Mouse (Mus musculus) MEL (cell line): ENCODE results near the gene Slc1a5. TPM values are rescaled to one million over a fixed set of nuclear protein-coding genes. Genes with fewer than 3 reads are reported as not detected.

ENCODE experiments used
- DNase-seq: peaks from one replicate; pipeline ENCODE4 v3.0.0; 2011; ENCODE audit warnings: low read depth, low spot score
- H3K27ac ChIP-seq: 2 replicates; pipeline ENCODE4 v1.5.1; 2012; ENCODE audit warnings: low read depth, mild to moderate bottlenecking, control low read depth, low read length, moderate library complexity; ENCODE audit not compliant: control insufficient read depth
- H3K27me3 ChIP-seq, 2 experiments: fragments of 150-350 bp in 1 of 2; sonication (generic) in 1 of 2; 2 replicates each; pipeline ENCODE4 v1.6.1; 2012; ENCODE audit warnings: low read length in 2 of 2, mild to moderate bottlenecking in 2 of 2, improper control_type of control experiment in 1 of 2, moderate library complexity in 1 of 2; ENCODE audit not compliant: insufficient read depth in 2 of 2, control insufficient read depth in 1 of 2
- H3K36me3 ChIP-seq, 2 experiments: 2 replicates each; pipeline ENCODE4 v1.6.1; 2012 to 2014; ENCODE audit warnings: low read length in 2 of 2, improper control_type of control experiment in 1 of 2, inconsistent platforms in 1 of 2, mild to moderate bottlenecking in 1 of 2; ENCODE audit not compliant: insufficient read depth in 2 of 2, control insufficient read depth in 1 of 2
- H3K4me1 ChIP-seq, 2 experiments: fragments of 150-350 bp in 1 of 2; sonication (generic) in 1 of 2; 2 replicates each; pipeline ENCODE4 v1.6.1; 2012; ENCODE audit warnings: low read length in 2 of 2, improper control_type of control experiment in 1 of 2, mild to moderate bottlenecking in 1 of 2; ENCODE audit not compliant: insufficient read depth in 2 of 2, control insufficient read depth in 1 of 2
- H3K4me3 ChIP-seq, 2 experiments: fragments of 150-350 bp in 1 of 2; sonication (generic) in 1 of 2; 2 replicates each; pipeline ENCODE4 v1.5.1; 2012; ENCODE audit warnings: low read depth in 2 of 2, low read length in 2 of 2, mild to moderate bottlenecking in 2 of 2, moderate library complexity in 2 of 2, control low read depth in 1 of 2, improper control_type of control experiment in 1 of 2; ENCODE audit not compliant: control insufficient read depth in 1 of 2, insufficient read depth in 1 of 2
- H3K79me2 ChIP-seq: 2 replicates; pipeline ENCODE4 v1.6.1; 2012; ENCODE audit warnings: mild to moderate bottlenecking, low read length, moderate library complexity; ENCODE audit not compliant: control insufficient read depth, poor library complexity, insufficient read depth
- H3K9ac ChIP-seq: 2 replicates; pipeline ENCODE4 v1.6.1; 2012; ENCODE audit warnings: low read depth, mild to moderate bottlenecking, control low read depth, low read length, moderate library complexity; ENCODE audit not compliant: control insufficient read depth, poor library complexity, severe bottlenecking
- H3K9me3 ChIP-seq: fragments of 150-350 bp; sonication (generic); replicated peaks from 2 replicates; pipeline ENCODE4 v1.6.1; 2012; ENCODE audit warnings: mild to moderate bottlenecking, low read length, improper control_type of control experiment, moderate library complexity; ENCODE audit not compliant: insufficient read depth
- BHLHE40 ChIP-seq: IDR thresholded peaks from 2 replicates; pipeline ENCODE4 v1.6.1; 2012; ENCODE audit warnings: low read depth, mild to moderate bottlenecking, inconsistent platforms, low read length, improper control_type of control experiment, borderline replicate concordance
- CHD1 ChIP-seq: IDR thresholded peaks from 2 replicates; pipeline ENCODE4 v1.6.1; 2012; ENCODE audit warnings: low read depth, mild to moderate bottlenecking, inconsistent platforms, low read length, improper control_type of control experiment
- CHD2 ChIP-seq: IDR thresholded peaks from 2 replicates; pipeline ENCODE4 v1.6.1; 2011; ENCODE audit warnings: low read length, improper control_type of control experiment
- CTCF ChIP-seq, 3 experiments: IDR thresholded peaks in 2 of 3; conservative IDR thresholded peaks in 1 of 3; 2 replicates each; pipeline ENCODE4 v1.5.1; 2011 to 2012; ENCODE audit warnings: low read length in 3 of 3, low read depth in 2 of 3, mild to moderate bottlenecking in 2 of 3, improper control_type of control experiment in 1 of 3, inconsistent platforms in 1 of 3, mixed read lengths in 1 of 3, moderate library complexity in 1 of 3; ENCODE audit not compliant: control insufficient read depth in 1 of 3, insufficient read depth in 1 of 3, poor library complexity in 1 of 3, severe bottlenecking in 1 of 3
- E2F4 ChIP-seq: IDR thresholded peaks from 2 replicates; pipeline ENCODE4 v1.6.1; 2011; ENCODE audit warnings: low read depth, low read length, improper control_type of control experiment, borderline replicate concordance
- ELF1 ChIP-seq: IDR thresholded peaks from 2 replicates; pipeline ENCODE4 v1.6.1; 2014; ENCODE audit warnings: low read depth, mild to moderate bottlenecking, inconsistent platforms, low read length, improper control_type of control experiment, moderate library complexity
- EP300 ChIP-seq, 2 experiments: IDR thresholded peaks; 2 replicates each; pipeline ENCODE4 v1.6.1; 2011; ENCODE audit warnings: improper control_type of control experiment in 2 of 2, low read length in 2 of 2, low read depth in 1 of 2, mild to moderate bottlenecking in 1 of 2
- ETS1 ChIP-seq: IDR thresholded peaks from 2 replicates; pipeline ENCODE4 v1.6.1; 2012; ENCODE audit warnings: low read depth, mild to moderate bottlenecking, inconsistent platforms, low read length, improper control_type of control experiment, moderate library complexity
- GABPA ChIP-seq: IDR thresholded peaks from 2 replicates; pipeline ENCODE4 v1.6.1; 2012; ENCODE audit warnings: low read depth, mild to moderate bottlenecking, inconsistent platforms, low read length, improper control_type of control experiment, moderate library complexity
- GATA1 ChIP-seq: IDR thresholded peaks from 2 replicates; pipeline ENCODE4 v1.6.1; 2011; ENCODE audit warnings: low read depth, low read length, improper control_type of control experiment
- HCFC1 ChIP-seq: IDR thresholded peaks from 2 replicates; pipeline ENCODE4 v1.6.1; 2012; ENCODE audit warnings: low read depth, mild to moderate bottlenecking, inconsistent platforms, low read length, improper control_type of control experiment, moderate library complexity
- JUND ChIP-seq: IDR thresholded peaks from 2 replicates; pipeline ENCODE4 v1.6.1; 2011; ENCODE audit warnings: low read depth, mild to moderate bottlenecking, improper control_type of control experiment, low read length
- KAT2A ChIP-seq: conservative IDR thresholded peaks from 2 replicates; pipeline ENCODE4 v1.6.1; 2012; ENCODE audit warnings: low read depth, low read length, improper control_type of control experiment, inconsistent platforms
- MAFK ChIP-seq: IDR thresholded peaks from 2 replicates; pipeline ENCODE4 v1.6.1; 2011; ENCODE audit warnings: low read depth, mild to moderate bottlenecking, low read length, improper control_type of control experiment, borderline replicate concordance
- MAX ChIP-seq: IDR thresholded peaks from 2 replicates; pipeline ENCODE4 v1.6.1; 2011; ENCODE audit warnings: low read length, improper control_type of control experiment
- MAZ ChIP-seq: IDR thresholded peaks from 2 replicates; pipeline ENCODE4 v1.6.1; 2012; ENCODE audit warnings: low read depth, mild to moderate bottlenecking, inconsistent platforms, low read length, improper control_type of control experiment
- MXI1 ChIP-seq: IDR thresholded peaks from 2 replicates; pipeline ENCODE4 v1.6.1; 2011; ENCODE audit warnings: mild to moderate bottlenecking, low read depth, low read length, improper control_type of control experiment
- NELFE ChIP-seq: IDR thresholded peaks from 2 replicates; pipeline ENCODE4 v1.6.1; 2011; ENCODE audit warnings: low read depth, low read length, improper control_type of control experiment
- NRF1 ChIP-seq: IDR thresholded peaks from 2 replicates; pipeline ENCODE4 v1.6.1; 2014; ENCODE audit warnings: low read depth, mild to moderate bottlenecking, inconsistent platforms, low read length, improper control_type of control experiment, moderate library complexity; ENCODE audit not compliant: poor library complexity, insufficient read depth, severe bottlenecking
- POLR2A ChIP-seq, 2 experiments: IDR thresholded peaks; 2 replicates each; pipeline ENCODE4 v1.6.1; 2011 to 2012; ENCODE audit warnings: low read length in 2 of 2, mild to moderate bottlenecking in 2 of 2, control low read depth in 1 of 2, improper control_type of control experiment in 1 of 2, low read depth in 1 of 2, moderate library complexity in 1 of 2; ENCODE audit not compliant: control insufficient read depth in 1 of 2, insufficient read depth in 1 of 2, poor library complexity in 1 of 2
- RAD21 ChIP-seq: IDR thresholded peaks from 2 replicates; pipeline ENCODE4 v1.6.1; 2011; ENCODE audit warnings: mild to moderate bottlenecking, low read depth, low read length, improper control_type of control experiment
- RCOR1 ChIP-seq: IDR thresholded peaks from 2 replicates; pipeline ENCODE4 v1.6.1; 2012; ENCODE audit warnings: low read depth, mild to moderate bottlenecking, inconsistent platforms, low read length, improper control_type of control experiment
- SMC3 ChIP-seq: IDR thresholded peaks from 2 replicates; pipeline ENCODE4 v1.6.1; 2011; ENCODE audit warnings: low read depth, low read length, improper control_type of control experiment
- TAL1 ChIP-seq: IDR thresholded peaks from 2 replicates; pipeline ENCODE4 v1.6.1; 2012; ENCODE audit warnings: mild to moderate bottlenecking, inconsistent platforms, low read length, moderate library complexity, mixed read lengths
- TBP ChIP-seq: IDR thresholded peaks from 2 replicates; pipeline ENCODE4 v1.8.0; 2011; ENCODE audit warnings: low read depth, low read length, improper control_type of control experiment
- TCF12 ChIP-seq: IDR thresholded peaks from 2 replicates; pipeline ENCODE4 v1.6.1; 2014; ENCODE audit warnings: low read depth, mild to moderate bottlenecking, inconsistent platforms, low read length, improper control_type of control experiment, moderate library complexity
- USF2 ChIP-seq, 2 experiments: IDR thresholded peaks; 2 replicates each; pipeline ENCODE4 v1.6.1; 2011 to 2012; ENCODE audit warnings: improper control_type of control experiment in 2 of 2, low read length in 2 of 2, borderline replicate concordance in 1 of 2, inconsistent platforms in 1 of 2, low read depth in 1 of 2, mild to moderate bottlenecking in 1 of 2; ENCODE audit not compliant: insufficient read depth in 1 of 2
- ZC3H11A ChIP-seq: IDR thresholded peaks from 2 replicates; pipeline ENCODE4 v1.6.1; 2012; ENCODE audit warnings: low read depth, mild to moderate bottlenecking, inconsistent platforms, low read length, improper control_type of control experiment
- ZMIZ1 ChIP-seq: IDR thresholded peaks from 2 replicates; pipeline ENCODE4 v1.6.1; 2012; ENCODE audit warnings: low read depth, mild to moderate bottlenecking, inconsistent platforms, low read length, improper control_type of control experiment, moderate library complexity
- ZNF384 ChIP-seq: IDR thresholded peaks from 2 replicates; pipeline ENCODE4 v1.6.1; 2012; ENCODE audit warnings: low read depth, mild to moderate bottlenecking, inconsistent platforms, low read length, improper control_type of control experiment
- polyA plus RNA-seq, 2 experiments: library from polyadenylated mRNA; stranded (reverse) in 1 of 2; unstranded in 1 of 2; fragments of >175 nt in 1 of 2; fragments of >200 nt in 1 of 2; gene quantifications; 2 replicates each; pipeline versions ENCODE4 v1.2.1 to v1.2.4; 2012; ENCODE audit warnings: low replicate concordance in 2 of 2, low read depth in 1 of 2; ENCODE audit not compliant: insufficient read length in 2 of 2, insufficient read depth in 1 of 2, missing spikeins in 1 of 2
- total RNA-seq: library from RNA; depleted of rRNA; stranded (reverse); fragments of 300-350 nt; gene quantifications from 2 replicates; pipeline ENCODE4 v1.2.3, GENCODE M21; 2012

The Slc1a5 gene
- total and polyA plus RNA-seq, 3 experiments: 72.0 to 180 TPM; not detected in 1

GRCm38 (mm10) chr7:16752016-16752415, 29.1 kb upstream of the Slc1a5 start:
- no peak overlapping the region for H3K27ac ChIP-seq
- peaks cover 0 to 6% of the 10 kb centered on the region in 2 experiments; a peak in 3 of 4 replicates for H3K36me3 ChIP-seq
- H3K4me1 ChIP-seq: peaks cover 0 to 10% of the 10 kb centered on the region in 2 experiments; a peak in 3 of 4 replicates
- no peaks in the 10 kb centered on the region for H3K27me3 ChIP-seq
- H3K4me3 ChIP-seq: no peak overlapping the region
- no peak for DNase-seq
- H3K79me2 ChIP-seq: no peaks in the 10 kb centered on the region
- H3K9me3 ChIP-seq: no peaks in the 10 kb centered on the region
- H3K9ac ChIP-seq: no peak overlapping the region
- TF ChIP-seq NELFE (no peak), ZC3H11A (no peak), KAT2A (no peak), E2F4 (no peak), MAFK (no peak), USF2 (IDR thresholded peaks at IDR 0.05; ENCODE audit: borderline replicate concordance in 1 of 2, insufficient read depth in 1 of 2, low read depth in 1 of 2, low read length in 2 of 2) (no peak), POLR2A (IDR thresholded peaks at IDR 0.05; ENCODE audit: control insufficient read depth in 1 of 2, insufficient read depth in 1 of 2, low read depth in 1 of 2, low read length in 2 of 2, poor library complexity in 1 of 2) (no peak), TBP (no peak), SMC3 (no peak), RAD21 (no peak), ZNF384 (no peak), RCOR1 (no peak), ELF1 (no peak), MAZ (no peak), EP300 (IDR thresholded peaks at IDR 0.05; ENCODE audit: low read depth in 1 of 2, low read length in 2 of 2) (no peak), MAX (no peak), TCF12 (no peak), BHLHE40 (no peak), MXI1 (no peak), CHD1 (no peak)

GRCm38 (mm10) chr7:16755362-16756017, 25.6 kb upstream of the Slc1a5 start:
- Histone ChIP-seq H3K4me1 (peaks cover 0 to 10% of the 10 kb centered on the region in 2 experiments; a peak in 3 of 4 replicates), H3K79me2 (no peaks in the 10 kb centered on the region), H3K9me3 (no peaks in the 10 kb centered on the region), H3K27ac (no peak overlapping the region), H3K4me3 (no peak overlapping the region), H3K36me3 (peaks cover 0 to 6% of the 10 kb centered on the region in 2 experiments; a peak in 2 of 4 replicates), H3K9ac (no peak overlapping the region), H3K27me3 (no peaks in the 10 kb centered on the region)
- DNase-seq: peak; percentile 25
- no peak for TF ChIP-seq ZNF384
- no peak for TF ChIP-seq TAL1
- no peak for TF ChIP-seq HCFC1
- no peak for TF ChIP-seq E2F4
- no peak for TF ChIP-seq CHD2
- TF ChIP-seq RCOR1: no peak
- no peak for TF ChIP-seq KAT2A
- TF ChIP-seq ETS1: 0 out of 2 replicates have a peak, but pooled peaks have one; percentile 32
- no peak for TF ChIP-seq CHD1
- peak; percentile 59 for TF ChIP-seq TCF12
- peak; percentile 32 for TF ChIP-seq GATA1
- TF ChIP-seq CTCF (IDR thresholded peaks at IDR 0.05 in 2 of 3, conservative IDR thresholded peaks at IDR 0.05 in 1 of 3; ENCODE audit: control insufficient read depth in 1 of 3, insufficient read depth in 1 of 3, low read depth in 2 of 3, low read length in 3 of 3, poor library complexity in 1 of 3, severe bottlenecking in 1 of 3): no peak
- TF ChIP-seq ELF1: no peak
- TF ChIP-seq JUND: no peak
- TF ChIP-seq USF2 (IDR thresholded peaks at IDR 0.05; ENCODE audit: borderline replicate concordance in 1 of 2, insufficient read depth in 1 of 2, low read depth in 1 of 2, low read length in 2 of 2): no peak
- no peak for TF ChIP-seq GABPA
- no peak for TF ChIP-seq ZMIZ1
- no peak for TF ChIP-seq NRF1
